Comparison of ENCODE assay signal across 8 mouse cellular contexts in genomic region chr12:80379831-80380457, GRCm38 (mm10). TPM values are rescaled to one million over a fixed set of nuclear protein-coding genes. Genes with fewer than 3 reads are reported as not detected.
A peak's percentile ranks its signal among the peaks of the same experiment; 100 is the strongest.
DNase-seq lines count a peak whose midpoint lies in the region; ATAC-seq lines count a peak whose summit lies in the region.

No protein-coding gene starts in this region.

- H3K4me2 ChIP-seq in forebrain, embryonic 12.5 days, result no peak overlapping the region
- no peak overlapping the region for H3K4me2 ChIP-seq in midbrain, embryonic 15.5 days

- H3K9ac ChIP-seq in forebrain, embryonic 12.5 days, result no peak overlapping the region
- no peak overlapping the region for H3K9ac ChIP-seq in midbrain, embryonic 15.5 days

- peaks cover 45% of the 10 kb centered on the region for H3K36me3 ChIP-seq in forebrain, embryonic 12.5 days (replicated peaks)
- 0 out of 2 replicates have a peak, but pooled peaks cover 6% of the 10 kb centered on the region for H3K36me3 ChIP-seq in midbrain, embryonic 15.5 days (replicated peaks)

- H3K27me3 ChIP-seq in forebrain, embryonic 12.5 days, result no peaks in the 10 kb centered on the region
- no peaks in the 10 kb centered on the region for H3K27me3 ChIP-seq in midbrain, embryonic 15.5 days (replicated peaks)

- 84% methylated on average over 10 of the region's 10 CpGs for WGBS in forebrain, embryonic 12.5 days
- WGBS in midbrain, embryonic 15.5 days, result 82% methylated on average over 10 of the region's 10 CpGs

- intact Hi-C loops in left cerebral cortex, postnatal 10 days (cut with DNase I), result no loop called here

- peaks cover 12% of the 10 kb centered on the region for H3K4me1 ChIP-seq in forebrain, embryonic 12.5 days
- no peaks in the 10 kb centered on the region for H3K4me1 ChIP-seq in midbrain, embryonic 15.5 days

- ATAC-seq in forebrain, embryonic 12.5 days (ENCODE audit: low FRiP score), result peak; percentile 36; the same call in 1 of the 2 replicates
- ATAC-seq in midbrain, embryonic 15.5 days (replicated peaks), result peak; percentile 75

- DNase-seq in embryo, embryonic 10 days (ENCODE audit: low spot score), result peak; percentile 31
- no peak for DNase-seq in embryo, embryonic 9.5 days (ENCODE audit: extremely low spot score)
- DNase-seq in NIH3T3 (ENCODE audit: low read depth), result peak; percentile 95
- peak; percentile 36 to 64 for DNase-seq in left cerebral cortex, postnatal 10 days (ENCODE audit: extremely low spot score in 1 of 2, low spot score in 2 of 2)
- no peak for DNase-seq in urinary bladder, postnatal 25 days (ENCODE audit: low spot score)
- DNase-seq in gastrocnemius, postnatal 10 days, result no peak

- no peaks in the 10 kb centered on the region for H3K9me3 ChIP-seq in forebrain, embryonic 12.5 days
- no peaks in the 10 kb centered on the region for H3K9me3 ChIP-seq in midbrain, embryonic 15.5 days

- no peak overlapping the region for H3K4me3 ChIP-seq in forebrain, embryonic 12.5 days (replicated peaks)
- no peak overlapping the region for H3K4me3 ChIP-seq in midbrain, embryonic 15.5 days

- peak overlapping the region; percentile 75 for H3K27ac ChIP-seq in forebrain, embryonic 12.5 days
- H3K27ac ChIP-seq in midbrain, embryonic 15.5 days, result no peak overlapping the region

RNA-seq across cellular contexts. Expression of gene Dcaf5, which starts 56.5 kb away (rescaled TPM):
- 21.9 and 25.2 TPM in 2 replicates for polyA plus RNA-seq in forebrain, embryonic 12.5 days (2016; fragmentation: Nextera tagmentation; extraction: Ambion mirVana)
- total RNA-seq in left cerebral cortex, postnatal 10 days (2021), result 10 to 100 TPM; 71.3 to 72.2 TPM
- 25.5 and 26.6 TPM in 2 replicates for polyA plus RNA-seq in midbrain, embryonic 15.5 days (2015; fragmentation: Nextera tagmentation; extraction: Ambion mirVana)
- total RNA-seq in gastrocnemius, postnatal 10 days (2021), result 10 to 100 TPM; 28.9 to 37.2 TPM

Comparison
In these comparisons a context has a peak if more than half of its experiments do, and no peak if none do; other contexts are left out.
1. DNase-seq: peak in embryo, embryonic 10 days (single experiment), NIH3T3 (single experiment) and left cerebral cortex, postnatal 10 days (2 of 2); none in embryo, embryonic 9.5 days (single experiment), urinary bladder, postnatal 25 days (single experiment) and gastrocnemius, postnatal 10 days (single experiment).